Mouse (Mus musculus) mouse trophoblast stem cell (cell line): ENCODE measurements around the gene Blm.

Experiments
- in situ Hi-C, 2 experiments: fragments of 300-500 bp; cut with MseI, MboI; formaldehyde crosslinking; loops; 2 replicates in 1 of 2; 3 replicates in 1 of 2; pipeline ENCODE4 v1.15.1; 2025

Gene Blm

DNA sequence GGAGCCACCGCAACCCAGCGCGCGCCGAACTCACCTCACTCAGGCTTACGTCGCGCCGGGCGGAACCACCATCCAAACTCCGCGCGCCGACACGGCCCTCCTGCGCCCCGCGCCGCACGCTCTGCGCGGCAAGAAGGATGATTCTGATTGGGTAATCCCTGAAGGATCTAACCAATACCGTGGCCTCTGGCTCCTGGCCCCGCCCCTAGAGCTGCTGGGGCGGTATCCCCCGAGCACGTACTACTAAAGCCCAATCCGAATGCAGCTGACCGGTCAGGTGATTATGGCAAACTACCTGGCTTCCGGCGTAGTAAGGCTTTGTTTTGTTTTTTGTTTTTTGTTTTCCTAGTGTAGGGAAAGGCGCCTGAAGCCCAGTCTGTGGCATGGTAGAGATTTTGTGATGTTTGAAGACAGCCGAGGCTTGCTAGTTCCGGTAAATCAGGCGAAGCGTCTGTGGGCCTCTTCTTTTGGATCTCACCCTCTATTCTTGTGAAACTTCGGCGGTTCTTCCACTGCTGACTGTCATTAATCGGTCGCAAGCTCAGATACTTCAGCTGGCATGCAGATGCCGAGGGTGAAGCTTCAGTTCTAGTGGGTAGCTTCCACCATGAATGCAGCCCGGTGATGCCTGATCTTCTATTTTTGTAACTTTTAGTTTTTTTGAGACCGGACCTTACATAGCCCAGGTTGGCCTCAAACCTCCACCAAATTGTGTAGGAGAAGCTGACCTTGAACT, at the start of gene Blm:
Blm (minus strand) TSS at position 111 of the 736 bp plus-strand sequence.
- in situ Hi-C loops, result no loop called here

DNA sequence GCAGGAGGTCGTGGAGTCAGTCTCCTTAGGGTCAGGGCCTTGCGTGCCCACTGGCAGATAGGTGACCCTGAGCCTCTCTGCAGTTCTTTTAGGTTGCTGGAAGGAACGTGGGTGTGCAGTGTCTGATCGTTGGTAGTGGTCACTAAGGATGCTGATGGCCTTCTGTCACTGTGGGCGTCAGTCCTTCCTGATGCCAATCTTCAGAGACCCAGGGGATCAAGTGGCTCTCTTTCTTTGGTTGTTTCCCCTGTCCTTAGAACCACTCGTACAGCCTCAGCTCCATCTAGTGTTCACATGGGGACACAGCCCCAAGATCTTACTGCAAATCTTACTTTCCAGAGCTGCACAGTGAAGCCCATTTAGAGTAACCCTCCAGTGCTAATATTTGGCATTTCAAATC, 49.1 kb upstream of the Blm start:
- in situ Hi-C loops, result loop anchor here (5.0 kb wide), 1 partner anchor 197 kb away; the partner anchor contains the start of gene Fes (in 2 of the 2)

GRCm38 (mm10) chr7:80582821-80583451, 48.0 kb upstream of the Blm start:
- in situ Hi-C loops, result loop anchor here (5.0 kb wide), 1 partner anchor 196 kb away; the partner anchor contains the start of gene Fes (in 2 of the 2)

- in situ Hi-C loops, result loop anchor here (5.0 kb wide), 1 partner anchor 193 kb away; the partner anchor contains the start of gene Fes (in 2 of the 2)
Measured at GRCm38 (mm10) chr7:80580368-80580767, 45.4 kb upstream of the Blm start.

DNA sequence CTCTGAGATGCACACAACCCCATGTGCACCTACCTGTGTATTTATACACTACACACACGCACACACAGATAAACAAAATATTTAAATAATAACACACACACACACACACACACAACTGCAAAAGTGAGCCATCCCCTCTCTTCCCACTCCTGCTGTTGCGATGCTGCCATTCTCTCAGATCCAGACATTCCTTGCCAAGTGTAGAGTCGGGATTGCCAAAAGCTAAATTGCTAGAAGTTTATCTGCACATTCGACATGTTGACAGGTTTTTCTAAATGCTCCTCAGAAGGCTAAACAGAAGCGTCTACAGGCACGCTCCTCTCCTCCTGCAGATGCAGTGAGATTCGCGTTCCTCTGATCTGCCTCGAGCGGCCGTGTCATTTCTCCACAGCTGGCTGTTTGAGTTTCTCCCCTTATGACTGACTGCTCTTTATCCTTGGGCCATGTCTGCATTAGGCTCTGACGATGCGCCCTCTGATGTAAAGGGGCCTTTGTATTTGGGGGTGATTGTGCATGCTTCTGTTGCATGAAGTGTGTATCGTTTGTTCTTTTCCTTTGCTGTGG, 42.6 kb upstream of the Blm start:
- in situ Hi-C loops, result no loop called here

- in situ Hi-C loops, result no loop called here
Measured at GRCm38 (mm10) chr7:80576626-80577025, 41.7 kb upstream of the Blm start.

DNA sequence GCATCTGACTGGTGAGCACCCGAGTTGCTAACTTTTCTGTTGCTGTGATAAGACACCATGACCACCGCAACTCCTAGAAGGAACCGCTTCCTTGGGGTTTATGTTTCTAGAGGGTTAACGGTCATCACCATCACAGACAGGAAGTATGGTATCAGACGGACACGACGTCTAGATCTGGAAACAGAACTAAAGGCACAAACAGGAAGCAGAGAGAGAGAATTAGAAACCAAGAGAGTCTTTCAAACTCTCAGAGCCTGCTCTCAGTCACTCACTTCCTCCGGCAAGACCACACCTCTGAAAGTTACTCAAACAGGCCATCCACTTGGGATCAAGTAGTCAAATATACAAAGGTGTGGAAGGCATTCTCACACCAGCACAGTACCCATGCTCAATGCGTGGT, 40.8 kb upstream of the Blm start:
- in situ Hi-C loops, result no loop called here

DNA sequence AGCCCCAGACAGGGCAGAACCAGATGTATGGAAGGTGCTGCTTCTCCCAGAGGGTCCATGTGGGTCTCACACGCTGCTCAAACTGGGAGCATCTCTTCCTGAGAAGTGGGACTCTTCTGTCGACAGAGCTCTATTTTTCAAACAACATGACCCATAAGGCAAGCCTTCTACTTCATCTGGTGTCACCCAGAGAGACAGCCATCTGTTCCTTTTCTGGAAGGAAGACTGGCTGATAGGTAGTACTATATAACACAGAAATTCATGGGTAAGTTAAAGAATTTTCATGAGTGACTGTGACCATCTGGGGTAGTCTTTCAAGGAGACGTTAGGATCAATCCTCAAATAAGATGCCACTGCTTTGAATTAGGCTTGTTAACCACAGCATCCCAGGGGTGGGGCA, 38.2 kb upstream of the Blm start:
- in situ Hi-C loops, result no loop called here

- in situ Hi-C loops, result no loop called here
Measured at GRCm38 (mm10) chr7:80567982-80568381, 33.1 kb upstream of the Blm start.

GRCm38 (mm10) chr7:80561931-80562330, 27.0 kb upstream of the Blm start:
- in situ Hi-C loops, result no loop called here

GRCm38 (mm10) chr7:80561271-80561670, 26.4 kb upstream of the Blm start:
- in situ Hi-C loops, result no loop called here

DNA sequence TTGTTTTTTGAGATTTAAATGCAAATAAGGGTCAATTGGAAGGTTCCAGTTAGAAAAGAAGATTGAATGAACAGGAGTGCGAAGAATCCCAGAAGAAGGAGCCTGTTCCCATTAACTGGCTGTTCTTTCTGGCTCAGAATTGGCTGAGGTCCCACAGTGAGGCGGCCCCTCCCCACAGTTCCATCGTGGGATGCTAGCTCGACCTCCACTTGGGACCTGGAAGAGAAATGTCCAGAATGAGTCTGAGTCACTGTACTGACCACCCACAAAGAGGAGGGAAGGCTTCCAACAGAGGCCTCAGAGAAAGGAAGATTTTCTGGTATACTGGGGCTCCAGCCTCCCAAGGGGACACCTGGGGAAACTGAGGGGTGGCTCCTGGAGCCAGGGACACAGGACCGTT, 23.7 kb upstream of the Blm start:
- in situ Hi-C loops, result no loop called here

GRCm38 (mm10) chr7:80558101-80558500, 23.2 kb upstream of the Blm start:
- in situ Hi-C loops, result no loop called here

GRCm38 (mm10) chr7:80557161-80557560, 22.2 kb upstream of the Blm start:
- in situ Hi-C loops, result no loop called here

DNA sequence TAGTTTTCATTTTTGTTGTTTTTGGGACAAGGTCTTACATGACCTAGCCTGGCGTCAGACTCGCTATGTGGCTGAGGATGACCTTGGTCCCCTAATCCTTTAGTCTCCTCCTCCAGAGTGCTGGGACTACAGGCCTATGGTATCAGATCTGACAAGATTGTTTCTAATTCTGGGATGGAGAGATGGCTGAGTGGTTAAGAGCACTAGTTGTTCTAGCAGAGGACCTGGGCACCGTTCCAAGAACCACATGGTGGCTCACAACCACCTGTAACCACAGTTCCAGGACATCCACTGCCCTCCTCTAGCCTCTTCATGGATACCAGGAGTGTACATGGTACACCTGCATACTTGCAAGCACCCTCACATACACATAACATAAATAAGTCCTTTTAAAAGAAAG, 21.2 kb upstream of the Blm start:
- in situ Hi-C loops, result no loop called here

DNA sequence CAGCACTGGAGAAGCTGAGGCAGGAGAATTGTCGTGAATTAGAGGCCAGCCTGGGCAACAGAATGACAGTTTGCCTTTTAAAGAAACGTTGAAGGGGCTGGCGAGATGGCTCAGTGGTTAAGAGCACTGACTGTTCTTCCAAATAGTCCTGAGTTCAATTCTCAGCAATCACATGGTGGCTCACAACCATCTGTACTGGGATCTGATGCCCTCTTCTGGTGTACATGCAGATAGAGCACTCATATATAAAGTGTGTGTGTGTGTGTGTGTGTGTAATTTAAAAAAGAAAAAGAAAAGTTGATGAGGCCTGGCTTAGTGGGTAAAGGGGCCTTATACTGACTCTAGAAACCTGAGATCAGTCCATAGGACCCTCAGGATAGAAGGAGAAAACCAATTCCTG, 20.2 kb upstream of the Blm start:
- in situ Hi-C loops, result no loop called here

DNA sequence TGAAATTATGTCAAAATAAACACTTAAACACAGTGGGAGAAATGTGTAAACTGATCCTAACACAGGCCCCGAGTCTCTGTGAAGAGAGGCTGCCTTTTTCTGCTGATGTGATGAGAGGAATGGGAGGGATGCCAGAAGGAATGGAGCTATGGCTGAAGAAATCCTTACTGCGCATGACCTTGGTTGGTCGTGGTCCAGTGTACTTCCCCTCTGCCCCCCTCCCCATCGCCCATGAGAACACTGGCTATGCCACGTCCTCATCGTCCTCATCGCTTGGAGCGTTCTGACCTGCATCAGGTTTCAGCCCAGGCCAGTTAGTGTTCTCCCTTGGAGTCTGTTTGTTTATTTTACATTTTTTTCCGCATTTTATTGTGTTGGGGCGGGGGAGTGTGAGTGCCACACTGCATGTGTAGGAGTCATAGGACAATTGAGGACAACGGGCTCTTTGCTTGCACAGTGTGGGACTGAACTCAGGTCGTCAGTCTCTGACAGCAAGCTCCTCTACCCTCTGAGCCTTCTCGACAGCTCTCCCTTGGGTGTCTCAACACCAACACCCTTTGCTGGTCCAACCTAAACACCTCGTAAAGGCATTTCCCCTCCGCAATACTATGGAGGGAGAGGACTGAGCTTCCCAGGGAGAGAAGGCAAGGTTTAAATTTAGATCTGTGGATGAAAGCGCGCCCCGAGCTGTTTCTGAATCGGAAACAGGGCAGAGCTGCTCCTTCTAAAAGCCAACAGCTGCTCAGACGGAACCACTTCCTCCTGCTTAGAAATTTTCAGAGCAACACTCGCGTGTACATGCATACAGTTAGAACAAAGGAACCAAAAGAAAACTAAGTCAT, 19.5 kb upstream of the Blm start:
- in situ Hi-C loops, result no loop called here

DNA sequence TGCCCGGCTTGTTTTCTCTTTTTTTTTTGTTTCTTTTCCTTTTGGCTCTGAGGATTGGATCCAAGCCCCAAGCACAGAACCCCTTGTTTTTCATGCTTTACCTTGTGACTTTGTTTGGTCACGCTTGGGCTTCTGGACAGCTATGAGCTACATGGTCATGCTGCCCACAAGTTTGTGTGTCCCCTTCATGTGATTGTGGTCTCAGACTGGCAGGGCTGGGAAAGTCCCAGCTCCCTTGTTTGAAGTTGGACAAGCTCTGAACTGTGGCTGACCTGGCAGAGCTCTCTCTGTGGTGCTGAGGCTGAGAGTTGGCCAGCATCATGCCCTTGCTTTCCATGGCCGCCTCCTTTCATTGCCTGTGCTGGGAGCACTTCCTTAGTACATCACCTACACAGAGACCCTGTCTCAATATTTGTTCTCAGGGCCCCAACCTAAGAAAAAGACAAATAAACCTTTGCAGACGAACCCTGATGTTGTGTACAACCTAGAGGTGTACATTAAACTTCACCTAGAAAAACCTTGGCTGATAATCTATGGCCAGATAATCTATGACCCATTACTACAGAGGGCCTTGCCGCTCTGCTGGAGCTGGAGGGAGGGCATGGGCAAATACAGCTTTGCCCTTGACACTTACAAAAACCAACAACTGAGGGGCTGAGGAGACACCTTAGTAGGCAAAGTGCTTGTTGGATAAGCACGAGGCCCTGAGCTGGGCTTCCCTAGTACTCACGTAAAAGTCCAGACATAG, 13.8 kb upstream of the Blm start:
- in situ Hi-C loops, result no loop called here

DNA sequence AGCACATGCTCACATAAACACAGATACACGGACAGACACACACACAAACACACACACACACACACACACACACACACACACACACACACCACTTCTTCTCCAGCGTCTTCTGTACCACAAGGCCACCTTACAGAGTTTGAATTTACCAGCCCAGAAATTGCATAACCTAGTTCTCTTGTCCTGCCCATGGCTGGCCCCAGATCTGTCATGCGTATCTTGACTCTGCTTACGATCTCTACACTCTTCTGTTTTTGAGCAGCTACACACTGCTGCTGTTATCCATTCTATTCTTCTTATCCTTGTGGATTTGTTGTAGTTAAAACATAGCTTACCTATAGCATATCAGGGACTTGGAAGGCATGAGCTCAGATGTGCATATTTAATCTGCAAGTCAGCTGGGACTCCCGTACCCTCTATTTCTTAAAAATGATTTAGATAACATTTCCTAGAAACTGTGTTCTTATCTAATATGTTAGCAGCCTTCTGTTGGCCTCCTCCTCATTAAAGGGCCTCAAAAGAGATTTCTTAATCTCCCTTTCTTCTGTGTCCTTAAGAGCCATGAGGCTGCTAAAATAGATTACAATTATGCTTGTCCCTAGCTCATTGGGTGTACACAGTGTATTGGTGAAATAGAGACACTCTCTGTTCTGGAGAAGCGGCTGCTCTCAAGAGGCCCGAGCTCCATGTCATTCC, 7.4 kb upstream of the Blm start:
- in situ Hi-C loops, result no loop called here

DNA sequence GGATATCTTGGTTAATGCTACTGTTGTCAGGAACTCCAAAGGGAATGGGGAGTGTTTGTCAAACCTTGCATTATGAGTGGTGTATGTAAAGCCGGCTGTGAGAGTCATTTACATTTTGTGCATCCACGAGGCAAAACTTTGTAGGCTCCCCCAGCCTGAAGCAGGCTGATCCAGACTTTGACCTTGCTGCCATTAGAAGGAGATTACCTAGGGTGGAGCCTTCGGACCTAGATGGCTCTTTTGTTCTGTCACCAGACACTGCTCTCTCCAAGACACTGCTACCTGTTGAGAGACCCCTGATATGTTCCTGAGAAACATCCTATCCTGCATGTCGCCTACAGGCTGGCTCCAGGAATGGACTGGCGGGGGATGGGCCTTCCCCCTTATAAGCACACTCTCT, 4.7 kb upstream of the Blm start:
- in situ Hi-C loops, result no loop called here
